9 mouse cellular contexts compared by ENCODE assay signal in genomic region chrX:170674229-170674771, GRCm38 (mm10). TPM values are rescaled to one million over a fixed set of nuclear protein-coding genes. Genes with fewer than 3 reads are reported as not detected.
DNase-seq lines count a peak whose midpoint lies in the region; ATAC-seq lines count a peak whose summit lies in the region.
"Had no signal": no experiment of that assay in that cellular context is flagged by ENCODE, and none has a peak within 500 bp of the region (broad histone marks: within the 10 kb centered on the region; RNA-seq: fewer than 3 reads in every experiment).

No protein-coding gene starts in this region.

- no peak overlapping the region for H3K4me3 ChIP-seq in hindbrain, embryonic 11.5 days (ENCODE audit: low read depth, low read length)
- H3K4me3 ChIP-seq in liver, embryonic 13.5 days (replicated peaks) = peak overlapping the region; percentile 21; the same call in 1 of the 2 replicates

- H3K27me3 ChIP-seq in hindbrain, embryonic 11.5 days (ENCODE audit: control insufficient read depth, insufficient read depth, low read length) = no peaks in the 10 kb centered on the region
- no peaks in the 10 kb centered on the region for H3K27me3 ChIP-seq in liver, embryonic 13.5 days

- H3K9me3 ChIP-seq in hindbrain, embryonic 11.5 days (ENCODE audit: control insufficient read depth, low read length) = peaks cover 37% of the 10 kb centered on the region
- H3K9me3 ChIP-seq in liver, embryonic 13.5 days (replicated peaks) = peaks cover 56% of the 10 kb centered on the region

- DNase-seq in layer of hippocampus, postnatal 25 days (ENCODE audit: extremely low spot score in 1 of 2, low spot score in 1 of 2) = peak; percentile 27 to 32
- no peak for DNase-seq in layer of hippocampus, adult 9-10 months (ENCODE audit: low spot score)
- DNase-seq in T-cell, adult 2 months (ENCODE audit: low spot score) = peak; percentile 26
- DNase-seq in embryo, embryonic 10.5 days (ENCODE audit: low spot score) = peak; percentile 34
- DNase-seq in hindbrain, embryonic 11.5 days (ENCODE audit: low spot score) = no peak
- DNase-seq in liver, embryonic 13.5 days = no peak
- DNase-seq in right cerebral cortex, postnatal 14 days = peak; percentile 48
- no peak for DNase-seq in frontal cortex, postnatal 10 days (ENCODE audit: low spot score in 2 of 2)

- no peak overlapping the region for H3K27ac ChIP-seq in hindbrain, embryonic 11.5 days (ENCODE audit: low read depth, low read length)
- no peak overlapping the region for H3K27ac ChIP-seq in liver, embryonic 13.5 days

- peaks cover 14% of the 10 kb centered on the region; the same call in 1 of the 2 replicates for H3K36me3 ChIP-seq in hindbrain, embryonic 11.5 days (ENCODE audit: control insufficient read depth, insufficient read depth, low read length)
- H3K36me3 ChIP-seq in liver, embryonic 13.5 days = peaks cover 51% of the 10 kb centered on the region

- H3K4me2 ChIP-seq in hindbrain, embryonic 11.5 days (replicated peaks; ENCODE audit: low read depth, low read length) = no peak overlapping the region
- H3K4me2 ChIP-seq in liver, embryonic 13.5 days = no peak overlapping the region

- 80% methylated on average over 26 of the region's 27 CpGs for WGBS in hindbrain, embryonic 11.5 days
- WGBS in liver, embryonic 13.5 days (ENCODE audit: insufficient replicate concordance) = 73% methylated on average over 27 of the region's 27 CpGs

- no peaks in the 10 kb centered on the region for H3K4me1 ChIP-seq in hindbrain, embryonic 11.5 days (replicated peaks; ENCODE audit: control insufficient read depth, insufficient read depth, low read length)
- H3K4me1 ChIP-seq in liver, embryonic 13.5 days (replicated peaks) = no peaks in the 10 kb centered on the region

- ATAC-seq in hindbrain, embryonic 11.5 days (ENCODE audit: low FRiP score) = peak; percentile 68
- ATAC-seq in liver, embryonic 13.5 days (ENCODE audit: low read depth) = peak; percentile 55; the same call in 1 of the 2 replicates

- H3K9ac ChIP-seq in hindbrain, embryonic 11.5 days (ENCODE audit: low read depth, low read length) = no peak overlapping the region
- H3K9ac ChIP-seq in liver, embryonic 13.5 days = no peak overlapping the region

RNA-seq across cellular contexts. Expression of gene Asmt, which starts 1.9 kb away (rescaled TPM):
- not detected for total RNA-seq in layer of hippocampus, postnatal 25 days (2021)
- not detected in 2 replicates for polyA plus RNA-seq in hindbrain, embryonic 11.5 days (2014; fragmentation: Nextera tagmentation; extraction: Ambion mirVana)
- not detected in 2 replicates for polyA plus RNA-seq in liver, embryonic 13.5 days (2015; fragmentation: Nextera tagmentation; extraction: Ambion mirVana)
- total RNA-seq: layer of hippocampus, postnatal 36 days had no signal

Comparison
In these comparisons a context has a peak if more than half of its experiments do, and no peak if none do; other contexts are left out.
1. DNase-seq: peak in layer of hippocampus, postnatal 25 days (2 of 2), T-cell, adult 2 months (single experiment), embryo, embryonic 10.5 days (single experiment) and right cerebral cortex, postnatal 14 days (single experiment); none in layer of hippocampus, adult 9-10 months (single experiment), hindbrain, embryonic 11.5 days (single experiment), liver, embryonic 13.5 days (single experiment) and frontal cortex, postnatal 10 days (0 of 2).